Mouse (Mus musculus) small intestine, adult 2 months (tissue): Measurements from ENCODE around the gene Fam193b. TPM values are rescaled to one million over a fixed set of nuclear protein-coding genes. Genes with fewer than 3 reads are reported as not detected.

Experiments used
- H3K27ac ChIP-seq: fragments of 200-500 bp; 2 replicates; pipeline ENCODE4 v1.5.1; 2012; ENCODE audit warnings: low read depth, low read length, control low read depth, inconsistent platforms; ENCODE audit not compliant: insufficient read depth
- H3K27me3 ChIP-seq: fragments of 200-500 bp; 2 replicates; pipeline ENCODE4 v1.6.1; 2012; ENCODE audit warnings: mild to moderate bottlenecking, moderate library complexity, low read length, inconsistent platforms; ENCODE audit not compliant: control insufficient read depth, insufficient read depth
- H3K36me3 ChIP-seq: fragments of 200-500 bp; 2 replicates; pipeline ENCODE4 v1.6.1; 2012; ENCODE audit warnings: mild to moderate bottlenecking, low read length, control low read depth, inconsistent platforms; ENCODE audit not compliant: control insufficient read depth, insufficient read depth
- H3K4me1 ChIP-seq: fragments of 200-500 bp; 2 replicates; pipeline ENCODE4 v1.6.1; 2012; ENCODE audit warnings: low read length, inconsistent platforms, mixed read lengths; ENCODE audit not compliant: control insufficient read depth, insufficient read depth, insufficient read length
- H3K4me3 ChIP-seq: fragments of 200-500 bp; 2 replicates; pipeline ENCODE4 v1.5.1; 2012; ENCODE audit warnings: low read depth, mild to moderate bottlenecking, control low read depth, inconsistent platforms, low read length, moderate library complexity
- CTCF ChIP-seq: fragments of 200-500 bp; IDR thresholded peaks from 2 replicates; pipeline ENCODE4 v1.5.1; 2012; ENCODE audit warnings: low read depth, mild to moderate bottlenecking, control low read depth, inconsistent platforms, low read length, moderate library complexity, mixed read lengths; ENCODE audit not compliant: insufficient replicate concordance, insufficient read length; ENCODE audit errors: extremely low read depth
- POLR2A ChIP-seq: fragments of 200-500 bp; IDR thresholded peaks from 2 replicates; pipeline ENCODE4 v1.6.1; 2012; ENCODE audit warnings: low read depth, mild to moderate bottlenecking, control low read depth, inconsistent platforms, low read length, moderate library complexity
- WGBS: fragments of 180-500 bp; shearing (Covaris S2); methylation state at CpG from one replicate; pipeline ENCODE4 v1.1.7; 2018; 5-methylcytosine and 5-hydroxymethylcytosine counted together
- polyA plus RNA-seq: library from polyadenylated mRNA; depleted of rRNA; stranded (reverse); fragments of >200 nt; gene quantifications from 2 replicates; pipeline ENCODE4 v1.2.3, GENCODE M21; 2012

Fam193b gene
- polyA plus RNA-seq, 1 experiment: 76.9 TPM

- 68% methylated on average over 6 of the region's 6 CpGs for WGBS
- no peak overlapping the region for H3K4me3 ChIP-seq
- no peak for TF ChIP-seq POLR2A
- TF ChIP-seq CTCF: no peak
- no peaks in the 10 kb centered on the region for H3K27me3 ChIP-seq
- H3K36me3 ChIP-seq: peaks cover 28% of the 10 kb centered on the region
- H3K4me1 ChIP-seq: no peaks in the 10 kb centered on the region
- H3K27ac ChIP-seq: no peak overlapping the region
Observed at GRCm38 (mm10) chr13:55557499-55557898, 13.4 kb downstream of the Fam193b start.

GRCm38 (mm10) chr13:55555921-55556320 is 15.0 kb downstream of the Fam193b start:
- Histone ChIP-seq H3K4me3 (no peak overlapping the region), H3K4me1 (no peaks in the 10 kb centered on the region), H3K36me3 (peaks cover 30% of the 10 kb centered on the region), H3K27ac (no peak overlapping the region), H3K27me3 (no peaks in the 10 kb centered on the region)
- 89% methylated on average over 9 of the region's 9 CpGs for WGBS
- no peak for TF ChIP-seq CTCF
- no peak for TF ChIP-seq POLR2A

GRCm38 (mm10) chr13:55549061-55549460 is 21.9 kb downstream of the Fam193b start:
- H3K36me3 ChIP-seq: peaks cover 38% of the 10 kb centered on the region
- 90% methylated on average over 15 of the region's 15 CpGs for WGBS
- no peak overlapping the region for H3K27ac ChIP-seq
- H3K27me3 ChIP-seq: no peaks in the 10 kb centered on the region
- TF ChIP-seq POLR2A: no peak
- no peak for TF ChIP-seq CTCF
- no peak overlapping the region for H3K4me3 ChIP-seq
- H3K4me1 ChIP-seq: no peaks in the 10 kb centered on the region

GRCm38 (mm10) chr13:55548426-55548825 is 22.5 kb downstream of the Fam193b start:
- Histone ChIP-seq H3K27me3 (no peaks in the 10 kb centered on the region), H3K27ac (no peak overlapping the region), H3K4me3 (no peak overlapping the region), H3K4me1 (no peaks in the 10 kb centered on the region), H3K36me3 (peaks cover 38% of the 10 kb centered on the region)
- WGBS: 85% methylated on average over 5 of the region's 5 CpGs
- no peak for TF ChIP-seq CTCF
- no peak for TF ChIP-seq POLR2A

- Histone ChIP-seq H3K27ac (no peak overlapping the region), H3K27me3 (no peaks in the 10 kb centered on the region), H3K4me3 (no peak overlapping the region), H3K4me1 (no peaks in the 10 kb centered on the region), H3K36me3 (peaks cover 38% of the 10 kb centered on the region)
- TF ChIP-seq CTCF (no peak), POLR2A (no peak)
- WGBS: 95% methylated on average over 2 of the region's 2 CpGs
Observed at GRCm38 (mm10) chr13:55547916-55548315, 23.0 kb downstream of the Fam193b start.

GRCm38 (mm10) chr13:55544792-55545191 is 26.1 kb downstream of the Fam193b start:
- H3K4me3 ChIP-seq: no peak overlapping the region
- TF ChIP-seq CTCF (no peak), POLR2A (no peak)
- H3K27ac ChIP-seq: no peak overlapping the region
- 93% methylated on average over 6 of the region's 6 CpGs for WGBS
- H3K4me1 ChIP-seq: no peaks in the 10 kb centered on the region
- H3K36me3 ChIP-seq: peaks cover 47% of the 10 kb centered on the region
- no peaks in the 10 kb centered on the region for H3K27me3 ChIP-seq

- Histone ChIP-seq H3K4me3 (no peak overlapping the region), H3K27ac (no peak overlapping the region), H3K4me1 (no peaks in the 10 kb centered on the region), H3K27me3 (no peaks in the 10 kb centered on the region), H3K36me3 (peaks cover 45% of the 10 kb centered on the region)
- TF ChIP-seq POLR2A: no peak
- no peak for TF ChIP-seq CTCF
- WGBS: 88% methylated on average over 8 of the region's 8 CpGs
Observed at GRCm38 (mm10) chr13:55543447-55543846, 27.5 kb downstream of the Fam193b start.

GRCm38 (mm10) chr13:55542891-55543290 is 28.0 kb downstream of the Fam193b start:
- 96% methylated on average over 4 of the region's 4 CpGs for WGBS
- TF ChIP-seq POLR2A (no peak), CTCF (no peak)
- Histone ChIP-seq H3K4me1 (no peaks in the 10 kb centered on the region), H3K27me3 (no peaks in the 10 kb centered on the region), H3K36me3 (peaks cover 45% of the 10 kb centered on the region), H3K27ac (no peak overlapping the region), H3K4me3 (no peak overlapping the region)
